Mouse (Mus musculus): Measurements from ENCODE around the gene Nfyc.

- TF ChIP-seq HCFC1 (IDR thresholded peaks at IDR 0.05; ENCODE audit: borderline replicate concordance, insufficient read depth, low read length) (no peak), CHD2 (IDR thresholded peaks at IDR 0.05; ENCODE audit: low read depth, low read length) (no peak), MAFK (IDR thresholded peaks at IDR 0.05; ENCODE audit: insufficient read depth, low read depth, low read length) (no peak), ZNF384 (IDR thresholded peaks at IDR 0.05; ENCODE audit: low read depth, low read length) (no peak), ZC3H11A (IDR thresholded peaks at IDR 0.05; ENCODE audit: borderline replicate concordance, low read depth, low read length) (no peak)
These were observed 17.2 kb downstream of the Nfyc start for GRCm38 (mm10) chr4:120814171-120814570.

Data from ES-E14 (cell line).